Mouse (Mus musculus) layer of hippocampus, adult 9-10 months (tissue): ENCODE results near the gene 1700001L19Rik.

Source experiments
- DNase-seq: peaks from one replicate; pipeline ENCODE4 v3.0.0; 2022; ENCODE audit warnings: low spot score

Gene 1700001L19Rik

GRCm38 (mm10) chr13:68607652-68608405 lies 10.6 kb downstream of the 1700001L19Rik start:
- no peak for DNase-seq

- no peak for DNase-seq
These were observed 25.6 kb downstream of the 1700001L19Rik start for GRCm38 (mm10) chr13:68622792-68623191.

GRCm38 (mm10) chr13:68627041-68627440 lies 29.8 kb downstream of the 1700001L19Rik start:
- no peak for DNase-seq

GRCm38 (mm10) chr13:68642786-68643185 lies 45.6 kb downstream of the 1700001L19Rik start:
- DNase-seq, result no peak
